Mouse (Mus musculus): Measurements from ENCODE around the gene Ptchd1. TPM values are rescaled to one million over a fixed set of nuclear protein-coding genes. Genes with fewer than 3 reads are reported as not detected.

Ptchd1 gene
- 10 to 100 TPM in 2 of 4 experiments, 1 to 10 TPM in 2; 6.8 to 12.0 (median 9.6) TPM for total RNA-seq (2022)

- no peak for DNase-seq (ENCODE audit: low spot score in 2 of 2)
These were observed at the start of gene Ptchd1 for GRCm38 (mm10) chrX:155623701-155624281. Ptchd1 (minus strand) TSS chrX:155623814.

GRCm38 (mm10) chrX:155657971-155658370 is 34.4 kb upstream of the Ptchd1 start:
- DNase-seq (ENCODE audit: low spot score in 2 of 2), result peak in 1 of 2 experiments; percentile 4

- no peak for DNase-seq (ENCODE audit: low spot score in 2 of 2)
These were observed 22.4 kb upstream of the Ptchd1 start for GRCm38 (mm10) chrX:155645975-155646374.

GRCm38 (mm10) chrX:155643975-155644374 is 20.4 kb upstream of the Ptchd1 start:
- DNase-seq (ENCODE audit: low spot score in 2 of 2), result peak in 1 of 2 experiments; percentile 12

- DNase-seq (ENCODE audit: low spot score in 2 of 2), result no peak
These were observed 2.1 kb upstream of the Ptchd1 start for GRCm38 (mm10) chrX:155625671-155626196.

GRCm38 (mm10) chrX:155624895-155625294 is 1.3 kb upstream of the Ptchd1 start:
- no peak for DNase-seq (ENCODE audit: low spot score in 2 of 2)

GRCm38 (mm10) chrX:155624341-155624841 is 777 bp upstream of the Ptchd1 start, which contains the start of gene Gm15155:
Gm15155 (plus strand) TSS chrX:155624741.
- peak in 1 of 2 experiments; percentile 3 for DNase-seq (ENCODE audit: low spot score in 2 of 2)

GRCm38 (mm10) chrX:155622961-155623599 is 534 bp downstream of the Ptchd1 start:
- DNase-seq (ENCODE audit: low spot score in 2 of 2), result peak in 1 of 2 experiments; percentile 5

- DNase-seq (ENCODE audit: low spot score in 2 of 2), result no peak
These were observed 1.1 kb downstream of the Ptchd1 start for GRCm38 (mm10) chrX:155622527-155622926.

- DNase-seq (ENCODE audit: low spot score in 2 of 2), result peak in 1 of 2 experiments; percentile 8
These were observed 22.4 kb downstream of the Ptchd1 start for GRCm38 (mm10) chrX:155601196-155601595.

- no peak for DNase-seq (ENCODE audit: low spot score in 2 of 2)
These were observed 27.2 kb downstream of the Ptchd1 start for GRCm38 (mm10) chrX:155596390-155596789.

GRCm38 (mm10) chrX:155594685-155595084 is 28.9 kb downstream of the Ptchd1 start:
- DNase-seq (ENCODE audit: low spot score in 2 of 2), result no peak

- no peak for DNase-seq (ENCODE audit: low spot score in 2 of 2)
These were observed 31.1 kb downstream of the Ptchd1 start for GRCm38 (mm10) chrX:155592467-155592866.

- no peak for DNase-seq (ENCODE audit: low spot score in 2 of 2)
These were observed 32.1 kb downstream of the Ptchd1 start for GRCm38 (mm10) chrX:155591490-155591889.

- DNase-seq (ENCODE audit: low spot score in 2 of 2), result no peak
These were observed 39.0 kb downstream of the Ptchd1 start for GRCm38 (mm10) chrX:155584586-155584985.

- no peak for DNase-seq (ENCODE audit: low spot score in 2 of 2)
These were observed 43.8 kb downstream of the Ptchd1 start for GRCm38 (mm10) chrX:155579791-155580190.

GRCm38 (mm10) chrX:155572396-155572795 is 51.2 kb downstream of the Ptchd1 start:
- no peak for DNase-seq (ENCODE audit: low spot score in 2 of 2)

- no peak for DNase-seq (ENCODE audit: low spot score in 2 of 2)
These were observed 79.8 kb downstream of the Ptchd1 start for GRCm38 (mm10) chrX:155543780-155544179.

All from layer of hippocampus, adult 8-10 months (tissue).